Mouse (Mus musculus) neural tube, embryonic 11.5 days (tissue): ENCODE measurements around the gene Cyb5r3. TPM values are rescaled to one million over a fixed set of nuclear protein-coding genes. Genes with fewer than 3 reads are reported as not detected.

Experiments used
- ATAC-seq: fragments of 200-750 bp; cut with Nextera tagmentation; 2 replicates; pipeline ENCODE4 v1.8.0; 2017; ENCODE audit warnings: moderate number of reproducible peaks, mild to moderate bottlenecking, moderate TSS enrichment, moderate library complexity; ENCODE audit not compliant: insufficient read depth, low FRiP score, low TSS enrichment
- DNase-seq: peaks from one replicate; pipeline ENCODE4 v3.0.0-alpha.2; 2015; ENCODE audit warnings: low spot score
- H3K27ac ChIP-seq: fragments of 300-500 bp; sonication (generic); 2 replicates; pipeline ENCODE4 v1.5.1; 2014; ENCODE audit warnings: low read depth, mild to moderate bottlenecking, low read length
- H3K27me3 ChIP-seq: fragments of 300-500 bp; sonication (generic); 2 replicates; pipeline ENCODE4 v1.6.1; 2014; ENCODE audit warnings: mild to moderate bottlenecking, low read length, mixed read lengths; ENCODE audit not compliant: control insufficient read depth, insufficient read depth
- H3K36me3 ChIP-seq: fragments of 300-500 bp; sonication (generic); 2 replicates; pipeline ENCODE4 v1.6.1; 2014; ENCODE audit warnings: mild to moderate bottlenecking, low read length, moderate library complexity, mixed read lengths; ENCODE audit not compliant: control insufficient read depth, insufficient read depth
- H3K4me1 ChIP-seq: fragments of 300-500 bp; sonication (generic); 2 replicates; pipeline ENCODE4 v1.6.1; 2014; ENCODE audit warnings: low read length, mixed read lengths; ENCODE audit not compliant: control insufficient read depth, insufficient read depth
- H3K4me2 ChIP-seq: fragments of 300-500 bp; sonication (generic); 2 replicates; pipeline ENCODE4 v1.6.1; 2014; ENCODE audit warnings: low read depth, mild to moderate bottlenecking, moderate library complexity
- H3K4me3 ChIP-seq: fragments of 300-500 bp; sonication (generic); 2 replicates; pipeline ENCODE4 v1.5.1; 2014; ENCODE audit warnings: low read depth, low read length
- H3K9ac ChIP-seq: fragments of 300-500 bp; sonication (generic); 2 replicates; pipeline ENCODE4 v1.6.1; 2014; ENCODE audit warnings: mild to moderate bottlenecking, low read length
- H3K9me3 ChIP-seq: fragments of 300-500 bp; sonication (generic); 2 replicates; pipeline ENCODE4 v1.6.1; 2016; ENCODE audit warnings: low read length; ENCODE audit not compliant: control insufficient read depth
- WGBS: fragments of 180-500 bp; shearing (Covaris S2); extraction: QIAGEN DNeasy Blood & Tissue Kit; methylation state at CpG from one replicate; pipeline ENCODE4 v1.1.7; 2014; 5-methylcytosine and 5-hydroxymethylcytosine counted together
- polyA plus RNA-seq: library from polyadenylated mRNA; unstranded; fragments of >200 nt; fragmentation: Nextera tagmentation; extraction: Ambion mirVana; gene quantifications from 2 replicates; pipeline ENCODE4 v1.2.1, GENCODE M21; 2014

The Cyb5r3 gene
- polyA plus RNA-seq, result 175 and 179 TPM in 2 replicates

DNA sequence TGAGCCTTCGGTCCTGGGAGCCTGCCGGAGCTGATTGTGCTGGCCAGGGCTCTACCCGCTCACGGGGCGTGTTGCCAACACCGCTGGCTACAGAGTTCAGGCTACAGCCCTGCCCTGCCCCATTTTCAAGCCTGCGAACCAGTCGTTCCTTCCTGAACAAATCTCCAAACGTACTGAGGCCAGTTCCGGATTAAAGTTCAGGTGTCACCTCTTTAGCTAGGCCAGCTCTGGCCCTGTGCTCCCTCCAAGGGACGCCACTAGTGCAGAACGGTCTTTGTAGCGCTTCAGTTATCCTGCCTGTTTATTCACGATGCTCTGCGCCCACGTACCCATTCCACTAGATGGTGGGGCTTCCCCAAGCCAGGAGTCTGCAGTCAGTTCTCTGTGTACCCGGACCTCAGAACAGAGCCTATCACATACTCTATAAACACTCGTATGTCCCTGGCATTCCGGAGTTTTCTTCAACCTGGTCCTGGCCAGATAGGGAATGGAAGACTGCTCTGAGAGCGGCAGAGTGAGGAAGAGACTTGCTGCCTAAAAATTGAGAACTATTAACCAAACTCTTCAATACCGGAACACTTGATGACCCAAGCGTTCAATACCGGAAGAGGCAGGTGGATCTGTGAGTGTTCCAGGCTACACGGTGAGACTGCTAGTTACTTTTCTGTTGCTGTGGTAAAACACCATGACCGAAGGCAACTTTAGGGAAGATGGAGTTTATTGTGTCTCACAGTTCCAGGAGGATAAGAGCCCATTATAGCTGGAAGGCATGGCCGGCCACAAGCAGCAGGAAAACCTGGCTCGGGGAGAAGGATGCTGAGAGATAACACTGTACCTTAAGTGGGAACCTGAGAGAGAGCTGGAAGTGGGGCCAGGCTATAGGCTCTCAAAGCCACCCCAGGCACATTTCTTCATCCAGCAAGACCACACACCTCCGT lies at the start of gene Cyb5r3:
Cyb5r3 (minus strand) TSS at position 101 of the 938 bp plus-strand sequence.
- no peaks in the 10 kb centered on the region for H3K27me3 ChIP-seq
- no peaks in the 10 kb centered on the region for H3K9me3 ChIP-seq
- peak within 1 kb of the TSS; percentile 86 for H3K4me2 ChIP-seq
- H3K4me3 ChIP-seq, result peak within 1 kb of the TSS; percentile 69
- peak within 1 kb of the TSS; percentile 78 for H3K27ac ChIP-seq
- ATAC-seq (peak; percentile 7; the same call in 1 of the 2 replicates), DNase-seq (no peak)
- WGBS, result 39% methylated on average over 28 of the region's 28 CpGs
- H3K36me3 ChIP-seq, result no peaks in the 10 kb centered on the region
- peak within 1 kb of the TSS; percentile 88 for H3K9ac ChIP-seq
- peaks cover 7% of the 10 kb centered on the region; the same call in 1 of the 2 replicates for H3K4me1 ChIP-seq

DNA sequence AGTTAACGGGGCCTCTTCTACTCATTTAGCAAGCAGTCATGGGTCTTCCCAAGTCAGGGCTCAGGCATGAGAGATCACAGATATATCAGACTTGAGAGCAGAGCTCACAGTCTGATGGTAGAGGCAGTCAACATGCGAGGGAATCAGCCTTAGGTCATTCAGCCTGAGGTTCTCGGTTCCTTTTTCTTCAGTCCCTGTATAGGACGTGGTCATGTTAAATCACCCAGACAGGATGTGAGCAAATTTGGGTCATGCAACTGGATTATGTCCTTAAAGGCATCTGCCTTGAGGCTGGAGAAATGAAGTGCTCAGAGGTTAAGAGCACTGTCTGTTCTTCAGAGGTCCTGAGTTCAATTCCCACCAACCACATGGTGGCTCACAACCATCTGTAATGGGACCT lies 49.3 kb upstream of the Cyb5r3 start:
- H3K4me1 ChIP-seq, result peaks cover 5% of the 10 kb centered on the region; the same call in 1 of the 2 replicates
- WGBS, result 87% methylated on average over 4 of the region's 4 CpGs
- no peak for DNase-seq
- no peak overlapping the region for H3K9ac ChIP-seq
- H3K36me3 ChIP-seq, result no peaks in the 10 kb centered on the region
- no peak overlapping the region for H3K4me3 ChIP-seq
- no peak overlapping the region for H3K27ac ChIP-seq
- no peaks in the 10 kb centered on the region for H3K9me3 ChIP-seq
- no peak for ATAC-seq
- H3K4me2 ChIP-seq, result no peak overlapping the region
- no peaks in the 10 kb centered on the region for H3K27me3 ChIP-seq

DNA sequence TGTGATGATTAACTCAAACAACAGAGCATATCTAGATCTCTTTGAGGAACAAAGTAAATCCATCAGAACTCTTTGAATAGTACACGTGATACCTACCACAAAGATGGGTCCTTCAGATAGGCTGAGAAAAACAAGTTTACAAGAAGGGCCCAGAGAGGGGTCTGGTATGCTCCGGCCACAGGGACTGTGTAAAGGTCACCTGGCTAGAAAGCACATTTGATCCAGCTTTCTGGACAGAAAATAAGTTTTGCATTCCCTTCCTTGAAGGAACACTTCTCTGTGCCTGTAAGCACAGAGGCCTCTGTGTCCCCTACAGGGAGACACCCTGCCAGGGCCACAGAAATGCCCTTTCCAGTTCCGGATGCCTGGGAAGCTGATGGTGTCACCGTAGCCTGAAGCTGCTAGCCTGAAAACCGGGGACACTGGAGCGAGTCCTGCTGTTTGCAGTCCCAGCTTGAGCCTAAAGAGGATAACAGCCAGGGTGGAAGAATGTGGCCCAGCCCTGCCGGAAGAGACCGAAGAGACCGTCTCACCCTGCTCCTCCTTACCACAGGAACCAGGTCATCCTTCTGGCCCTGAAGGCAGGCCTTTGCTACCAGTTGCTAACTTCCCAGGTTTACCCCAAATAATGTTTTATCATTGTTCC lies 48.1 kb upstream of the Cyb5r3 start:
- Histone ChIP-seq H3K36me3 (no peaks in the 10 kb centered on the region), H3K4me3 (no peak overlapping the region), H3K9ac (no peak overlapping the region), H3K4me2 (no peak overlapping the region), H3K27me3 (no peaks in the 10 kb centered on the region), H3K9me3 (no peaks in the 10 kb centered on the region), H3K4me1 (peaks cover 12% of the 10 kb centered on the region; the same call in 1 of the 2 replicates), H3K27ac (no peak overlapping the region)
- WGBS, result 54% methylated on average over 9 of the region's 9 CpGs
- ATAC-seq (no peak), DNase-seq (no peak)

DNA sequence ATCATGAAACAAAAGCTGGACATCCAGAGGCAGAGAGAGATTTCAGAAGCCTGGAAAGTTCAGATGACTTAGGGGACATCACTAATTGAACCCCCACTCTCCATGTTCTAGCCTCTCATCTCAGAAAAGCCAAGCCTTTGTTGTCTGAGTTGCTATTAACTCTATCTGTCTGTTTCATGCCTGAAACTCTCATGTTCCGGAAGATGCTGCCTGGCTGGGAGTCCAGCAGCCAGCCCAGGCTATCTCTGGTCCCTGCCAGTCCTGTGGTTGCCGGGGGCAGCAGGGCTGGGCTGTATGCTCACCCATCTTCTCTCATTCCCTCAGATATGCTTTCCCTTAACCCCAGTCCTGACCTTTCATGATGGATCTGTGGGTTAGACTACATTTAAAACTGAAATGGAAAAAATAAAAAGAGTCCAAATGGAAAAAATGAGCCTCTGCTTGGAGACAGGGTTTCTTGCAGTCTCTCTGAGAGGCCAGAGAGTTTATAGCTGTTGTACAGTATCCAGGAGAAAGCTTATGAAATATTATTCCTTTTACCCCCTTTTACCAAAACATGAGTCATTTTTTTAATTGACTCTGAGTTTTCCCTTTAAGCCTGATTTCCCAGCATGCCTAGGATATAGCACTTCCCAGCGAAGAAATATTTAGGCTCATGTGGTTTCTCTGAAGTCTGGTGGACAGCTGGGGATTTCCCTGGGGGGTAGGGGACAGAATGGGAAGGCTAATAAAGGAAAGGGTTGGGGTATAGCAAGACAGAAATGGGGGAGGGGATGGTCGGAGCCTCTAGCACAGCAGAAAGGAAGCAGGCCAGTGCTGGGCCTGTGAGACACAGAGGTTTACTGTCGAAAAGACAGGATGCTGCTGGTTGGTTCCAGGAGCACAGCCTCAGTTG lies 43.2 kb upstream of the Cyb5r3 start:
- Histone ChIP-seq H3K9ac (no peak overlapping the region), H3K4me1 (peaks cover 9% of the 10 kb centered on the region; the same call in 1 of the 2 replicates), H3K9me3 (no peaks in the 10 kb centered on the region), H3K4me3 (no peak overlapping the region), H3K27ac (peak overlapping the region; percentile 61), H3K27me3 (no peaks in the 10 kb centered on the region), H3K4me2 (no peak overlapping the region), H3K36me3 (no peaks in the 10 kb centered on the region)
- no peak for ATAC-seq
- peak; percentile 53 for DNase-seq
- WGBS, result 38% methylated on average over 5 of the region's 5 CpGs

DNA sequence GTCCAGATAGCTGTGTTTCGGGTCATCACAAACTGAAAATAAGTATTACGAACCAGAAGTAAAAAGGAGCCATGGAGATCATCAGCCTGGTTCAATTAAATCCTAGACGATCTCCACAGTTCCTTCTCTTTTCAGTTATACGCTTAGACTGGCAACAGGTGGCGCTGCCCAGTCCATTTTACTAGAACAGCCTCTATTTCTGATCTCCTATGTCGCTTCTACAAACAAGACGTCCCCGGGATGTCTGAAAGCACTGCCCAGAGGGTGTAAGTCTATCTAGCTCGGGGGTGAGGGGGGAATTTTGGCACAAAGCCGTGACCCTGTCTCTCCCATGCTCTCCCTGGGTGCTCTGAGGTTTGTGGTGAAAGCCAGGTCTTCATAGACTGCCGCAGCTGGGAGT lies 37.8 kb upstream of the Cyb5r3 start:
- no peak overlapping the region for H3K27ac ChIP-seq
- DNase-seq, result peak; percentile 68
- no peak overlapping the region for H3K4me3 ChIP-seq
- no peak for ATAC-seq
- no peaks in the 10 kb centered on the region for H3K4me1 ChIP-seq
- H3K9me3 ChIP-seq, result no peaks in the 10 kb centered on the region
- H3K27me3 ChIP-seq, result no peaks in the 10 kb centered on the region
- H3K4me2 ChIP-seq, result peak overlapping the region; percentile 33
- no peaks in the 10 kb centered on the region for H3K36me3 ChIP-seq
- 21% methylated on average over 11 of the region's 11 CpGs for WGBS
- H3K9ac ChIP-seq, result no peak overlapping the region

DNA sequence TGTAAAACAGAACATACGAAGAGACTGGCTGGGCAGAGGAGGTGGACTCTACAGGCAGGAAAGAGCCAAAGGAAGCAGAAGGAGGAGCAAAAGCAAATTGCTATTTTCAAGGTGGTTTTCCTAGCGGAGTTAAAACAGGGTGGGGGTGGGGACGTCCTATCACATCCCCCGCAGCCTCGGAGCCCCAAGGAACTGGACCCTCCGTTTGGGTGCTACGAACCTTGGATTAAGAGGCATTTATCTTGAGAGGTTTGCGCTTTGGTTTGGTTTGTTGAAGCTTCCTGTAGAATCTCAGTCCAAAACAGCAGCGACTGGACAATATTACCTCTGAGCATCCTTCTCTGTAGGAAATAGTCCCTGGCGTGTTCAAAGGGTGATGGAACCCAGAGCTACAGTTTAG lies 37.3 kb upstream of the Cyb5r3 start:
- Histone ChIP-seq H3K9ac (no peak overlapping the region), H3K27me3 (no peaks in the 10 kb centered on the region), H3K36me3 (no peaks in the 10 kb centered on the region)

DNA sequence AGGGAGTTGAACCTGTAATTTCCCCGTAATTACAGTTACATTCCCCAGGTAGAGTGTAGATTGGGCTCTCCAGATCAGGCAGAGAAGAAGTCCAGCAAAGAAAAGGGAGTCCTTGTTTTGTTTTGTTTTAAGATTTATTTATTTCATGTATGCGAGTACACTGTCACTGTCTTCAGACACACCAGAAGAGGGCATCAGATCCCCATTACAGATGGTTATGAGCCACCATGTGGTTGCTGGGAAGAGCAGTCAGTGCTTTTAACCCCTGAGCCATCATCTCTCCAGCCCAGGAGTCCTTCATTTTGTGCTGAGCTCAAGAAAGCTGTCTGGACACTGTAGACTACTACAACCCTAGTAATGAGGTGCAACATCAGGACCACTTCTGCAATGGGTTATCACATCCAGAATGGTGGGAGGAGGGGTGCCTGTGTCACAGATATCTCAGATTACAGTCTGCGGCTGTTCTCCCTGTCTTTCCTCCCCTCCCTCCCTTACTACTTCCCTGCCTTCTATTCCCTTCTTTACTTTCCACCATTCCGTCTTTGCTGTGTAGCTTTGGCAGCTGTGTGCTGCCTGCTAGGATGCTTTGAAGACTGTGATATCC lies 36.8 kb upstream of the Cyb5r3 start:
- Histone ChIP-seq H3K9ac (no peak overlapping the region), H3K27me3 (no peaks in the 10 kb centered on the region), H3K9me3 (no peaks in the 10 kb centered on the region), H3K27ac (no peak overlapping the region), H3K4me1 (0 out of 2 replicates have a peak, but pooled peaks cover 3% of the 10 kb centered on the region), H3K4me3 (no peak overlapping the region), H3K36me3 (no peaks in the 10 kb centered on the region), H3K4me2 (peak overlapping the region; percentile 33)
- no peak for DNase-seq
- ATAC-seq, result no peak
- 40% methylated on average over 4 of the region's 4 CpGs for WGBS

More for the DNA sequence above, 37.3 kb upstream of the Cyb5r3 start:
- H3K27ac ChIP-seq, result no peak overlapping the region
- H3K9me3 ChIP-seq, result no peaks in the 10 kb centered on the region
- DNase-seq (no peak), ATAC-seq (no peak)
- peak overlapping the region; percentile 33 for H3K4me2 ChIP-seq
- 22% methylated on average over 10 of the region's 10 CpGs for WGBS
- H3K4me3 ChIP-seq, result no peak overlapping the region
- no peaks in the 10 kb centered on the region for H3K4me1 ChIP-seq
